Mouse (Mus musculus) limb, embryonic 14.5 days (tissue): Measurements from ENCODE around the gene Tpbgl. TPM values are rescaled to one million over a fixed set of nuclear protein-coding genes. Genes with fewer than 3 reads are reported as not detected.

Experiments used
- ATAC-seq: fragments of 200-750 bp; cut with Nextera tagmentation; 2 replicates; pipeline ENCODE4 v1.8.0; 2017; ENCODE audit warnings: low read depth, moderate number of reproducible peaks, moderate TSS enrichment; ENCODE audit not compliant: low FRiP score
- DNase-seq: peaks from one replicate; pipeline ENCODE4 v3.0.0-alpha.2; 2015; ENCODE audit warnings: low spot score
- H3K27ac ChIP-seq: fragments of 300-500 bp; sonication (generic); replicated peaks from 2 replicates; pipeline ENCODE4 v1.5.1; 2014; ENCODE audit warnings: low read depth, mild to moderate bottlenecking, low read length, moderate library complexity, mixed read lengths
- H3K27me3 ChIP-seq: fragments of 300-500 bp; sonication (generic); 2 replicates; pipeline ENCODE4 v1.6.1; 2014; ENCODE audit warnings: low read length, mixed read lengths; ENCODE audit not compliant: control insufficient read depth, insufficient read depth
- H3K36me3 ChIP-seq: fragments of 300-500 bp; sonication (generic); 2 replicates; pipeline ENCODE4 v1.6.1; 2014; ENCODE audit warnings: mild to moderate bottlenecking, low read length, moderate library complexity, mixed read lengths; ENCODE audit not compliant: control insufficient read depth, insufficient read depth
- H3K4me1 ChIP-seq: fragments of 300-500 bp; sonication (generic); 2 replicates; pipeline ENCODE4 v1.6.1; 2014; ENCODE audit warnings: antibody characterized with exemption, low read length, mixed read lengths; ENCODE audit not compliant: control insufficient read depth, insufficient read depth
- H3K4me2 ChIP-seq: fragments of 300-500 bp; sonication (generic); replicated peaks from 2 replicates; pipeline ENCODE4 v1.6.1; 2014; ENCODE audit warnings: low read depth, mild to moderate bottlenecking, low read length, moderate library complexity; ENCODE audit not compliant: severe bottlenecking
- H3K4me3 ChIP-seq: fragments of 300-500 bp; sonication (generic); replicated peaks from 2 replicates; pipeline ENCODE4 v1.5.1; 2014; ENCODE audit warnings: low read length
- H3K9ac ChIP-seq: fragments of 300-500 bp; sonication (generic); 2 replicates; pipeline ENCODE4 v1.6.1; 2014; ENCODE audit warnings: mild to moderate bottlenecking, low read depth, low read length, moderate library complexity; ENCODE audit not compliant: severe bottlenecking
- H3K9me3 ChIP-seq: fragments of 300-500 bp; sonication (generic); 2 replicates; pipeline ENCODE4 v1.6.1; 2016; ENCODE audit warnings: low read length; ENCODE audit not compliant: control insufficient read depth
- POLR2A ChIP-seq: fragments of 200-500 bp; IDR thresholded peaks from 2 replicates; pipeline ENCODE4 v1.8.0; 2012; ENCODE audit warnings: inconsistent platforms, mild to moderate bottlenecking, moderate library complexity, borderline replicate concordance; ENCODE audit not compliant: insufficient read depth, insufficient read length; ENCODE audit errors: extremely low read depth
- WGBS: fragments of 180-500 bp; shearing (Covaris S2); extraction: QIAGEN DNeasy Blood & Tissue Kit; methylation state at CpG from one replicate; pipeline ENCODE4 v1.1.7; 2014; 5-methylcytosine and 5-hydroxymethylcytosine counted together
- polyA plus RNA-seq, 2 experiments: library from polyadenylated mRNA; depleted of rRNA in 1 of 2; stranded (reverse) in 1 of 2; unstranded in 1 of 2; fragments of >200 nt; fragmentation: Nextera tagmentation in 1 of 2; extraction: Ambion mirVana in 1 of 2; gene quantifications; 2 replicates each; pipeline versions ENCODE4 v1.2.1 to v1.2.3; 2012 to 2014

Tpbgl gene
- polyA plus RNA-seq, 2 experiments: 0.45 to 0.73 TPM

DNA sequence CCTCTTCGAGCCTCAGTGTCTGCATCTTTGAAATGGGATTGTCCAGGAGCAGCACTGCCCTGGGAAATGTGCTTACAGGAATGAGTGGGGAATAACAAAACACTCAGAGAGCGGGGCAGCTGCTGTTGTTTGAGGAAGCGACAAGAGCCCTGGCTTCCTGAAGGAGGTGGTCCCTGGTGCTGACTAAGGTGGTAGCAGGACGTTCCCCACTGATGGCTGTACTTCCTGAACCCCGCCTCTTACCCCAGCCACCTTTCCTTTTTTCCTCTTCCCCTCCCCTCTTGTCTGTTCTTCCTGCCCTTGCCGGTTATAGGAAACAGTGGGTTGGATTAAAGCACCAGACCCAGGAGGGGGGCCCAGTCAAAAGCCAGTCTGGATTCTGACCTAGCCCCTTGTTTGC is 46.7 kb downstream of the Tpbgl start:
- no peak for TF ChIP-seq POLR2A
- Histone ChIP-seq H3K4me1 (peaks cover 5% of the 10 kb centered on the region; the same call in 1 of the 2 replicates), H3K36me3 (peaks cover 5% of the 10 kb centered on the region; the same call in 1 of the 2 replicates), H3K9me3 (no peaks in the 10 kb centered on the region), H3K4me2 (no peak overlapping the region), H3K4me3 (no peak overlapping the region), H3K27ac (no peak overlapping the region), H3K27me3 (no peaks in the 10 kb centered on the region), H3K9ac (no peak overlapping the region)
- ATAC-seq: no peak
- WGBS: 41% methylated on average over 6 of the region's 6 CpGs
- DNase-seq: no peak

DNA sequence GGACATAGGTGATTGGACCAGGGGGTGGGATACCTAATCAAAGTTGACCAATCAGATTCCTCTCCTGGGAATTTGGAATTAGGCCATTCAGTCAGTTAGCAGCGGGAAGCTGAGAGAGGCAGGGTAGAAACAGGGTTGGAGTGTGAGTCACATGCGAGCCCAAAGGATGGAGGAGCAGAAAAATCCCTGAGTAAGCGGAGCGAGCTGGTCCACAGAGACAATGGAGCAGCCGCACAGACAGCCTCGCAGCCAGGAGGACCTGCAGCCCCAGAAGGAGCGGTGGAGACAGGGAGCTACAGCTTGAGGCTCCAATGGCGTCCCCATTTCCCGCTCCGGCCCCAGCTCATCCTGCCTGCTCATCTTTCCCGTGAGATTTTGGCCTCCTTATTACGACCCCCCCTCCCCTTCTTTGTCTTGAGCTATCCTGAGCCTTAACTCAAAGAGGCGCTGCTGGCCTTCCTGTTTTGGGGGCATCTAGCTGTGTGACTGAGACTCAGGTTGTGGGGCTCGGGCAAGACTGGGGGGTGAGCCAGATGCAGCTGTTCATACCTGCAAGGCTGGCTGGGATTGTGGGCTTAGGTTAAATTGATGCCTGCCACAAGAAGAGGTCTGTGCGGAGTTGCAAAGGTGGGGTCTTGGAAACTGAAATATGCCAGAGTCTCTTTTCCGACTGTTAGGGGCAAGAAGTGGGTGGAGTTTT is 47.3 kb downstream of the Tpbgl start:
- peaks cover 5% of the 10 kb centered on the region; the same call in 1 of the 2 replicates for H3K4me1 ChIP-seq
- H3K9me3 ChIP-seq: no peaks in the 10 kb centered on the region
- 8% methylated on average over 16 of the region's 16 CpGs for WGBS
- no peak overlapping the region for H3K27ac ChIP-seq
- no peak overlapping the region for H3K4me2 ChIP-seq
- H3K4me3 ChIP-seq: no peak overlapping the region
- H3K9ac ChIP-seq: no peak overlapping the region
- TF ChIP-seq POLR2A: no peak
- ATAC-seq (no peak), DNase-seq (no peak)
- peaks cover 5% of the 10 kb centered on the region; the same call in 1 of the 2 replicates for H3K36me3 ChIP-seq
- no peaks in the 10 kb centered on the region for H3K27me3 ChIP-seq

DNA sequence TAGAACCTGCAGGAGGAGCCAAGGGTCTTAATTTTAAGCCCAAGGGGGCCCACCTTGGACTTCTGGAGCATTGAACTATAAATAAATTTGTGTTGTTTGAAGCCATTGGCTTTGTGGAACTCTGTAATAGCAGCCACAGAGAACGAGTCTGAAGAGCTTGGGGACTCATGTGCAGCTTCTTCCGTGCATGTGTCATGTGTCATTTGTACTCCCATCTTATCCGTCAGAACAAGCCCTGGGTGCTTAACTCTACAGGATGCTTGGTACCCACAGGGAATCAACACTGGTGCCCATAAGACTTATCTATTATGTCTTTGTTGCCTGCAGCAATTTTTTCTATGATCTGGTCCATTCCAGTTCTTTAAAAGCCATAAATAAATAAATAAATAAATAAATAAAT is 48.7 kb downstream of the Tpbgl start:
- 74% methylated on average over 3 of the region's 3 CpGs for WGBS
- no peaks in the 10 kb centered on the region for H3K36me3 ChIP-seq
- H3K4me2 ChIP-seq: no peak overlapping the region
- H3K9me3 ChIP-seq: no peaks in the 10 kb centered on the region
- ATAC-seq (no peak), DNase-seq (no peak)
- no peak for TF ChIP-seq POLR2A
- no peak overlapping the region for H3K4me3 ChIP-seq
- no peak overlapping the region for H3K9ac ChIP-seq
- H3K27ac ChIP-seq: no peak overlapping the region
- H3K4me1 ChIP-seq: peaks cover 5% of the 10 kb centered on the region; the same call in 1 of the 2 replicates
- no peaks in the 10 kb centered on the region for H3K27me3 ChIP-seq

Other genes with a start within 250 kb of the Tpbgl start
- gene Gdpd5, start 245.7 kb downstream of the Tpbgl start, polyA plus RNA-seq (2012; rRNA removed): 14.5 and 21.0 TPM in 2 replicates
- 11.8 and 13.6 TPM in 2 replicates for gene Gdpd5, start 245.7 kb downstream of the Tpbgl start, polyA plus RNA-seq (2014; fragmentation: Nextera tagmentation; extraction: Ambion mirVana)
- 1.3 and 1.5 TPM in 2 replicates for gene Klhl35, start 161.1 kb downstream of the Tpbgl start, polyA plus RNA-seq (2012; rRNA removed)
- gene Klhl35, start 161.1 kb downstream of the Tpbgl start, polyA plus RNA-seq (2014; fragmentation: Nextera tagmentation; extraction: Ambion mirVana): 1.5 and 1.8 TPM in 2 replicates
- 1,060 and 1,221 TPM in 2 replicates for gene Rps3, start 143.4 kb downstream of the Tpbgl start, polyA plus RNA-seq (2012; rRNA removed)
- gene Rps3, start 143.4 kb downstream of the Tpbgl start, polyA plus RNA-seq (2014; fragmentation: Nextera tagmentation; extraction: Ambion mirVana): 903 and 945 TPM in 2 replicates
- 26.3 and 26.8 TPM in 2 replicates for gene Arrb1, start 91.6 kb downstream of the Tpbgl start, polyA plus RNA-seq (2012; rRNA removed)
- 3.5 and 4.2 TPM in 2 replicates for gene Arrb1, start 91.6 kb downstream of the Tpbgl start, polyA plus RNA-seq (2014; fragmentation: Nextera tagmentation; extraction: Ambion mirVana)
- 4.7 and 5.6 TPM in 2 replicates for gene Slco2b1, start 84.2 kb upstream of the Tpbgl start, polyA plus RNA-seq (2012; rRNA removed)
- 3.1 and 3.2 TPM in 2 replicates for gene Slco2b1, start 84.2 kb upstream of the Tpbgl start, polyA plus RNA-seq (2014; fragmentation: Nextera tagmentation; extraction: Ambion mirVana)
- 0.19 TPM in 1 of 2 replicates, not detected in the other for gene Olfr520, start 103.2 kb upstream of the Tpbgl start, polyA plus RNA-seq (2012; rRNA removed)
- not detected in 2 replicates for gene Olfr520, start 103.2 kb upstream of the Tpbgl start, polyA plus RNA-seq (2014; fragmentation: Nextera tagmentation; extraction: Ambion mirVana)
- not detected in 2 replicates for gene Olfr521, start 136.4 kb upstream of the Tpbgl start, polyA plus RNA-seq (2012; rRNA removed)
- not detected in 2 replicates for gene Olfr521, start 136.4 kb upstream of the Tpbgl start, polyA plus RNA-seq (2014; fragmentation: Nextera tagmentation; extraction: Ambion mirVana)
- gene Neu3, start 201.3 kb upstream of the Tpbgl start, polyA plus RNA-seq (2012; rRNA removed): 3.2 TPM in 2 replicates
- 3.0 TPM in 2 replicates for gene Neu3, start 201.3 kb upstream of the Tpbgl start, polyA plus RNA-seq (2014; fragmentation: Nextera tagmentation; extraction: Ambion mirVana)
- gene Xrra1, start 232.0 kb upstream of the Tpbgl start, polyA plus RNA-seq (2012; rRNA removed): 0.20 and 0.28 TPM in 2 replicates
- gene Xrra1, start 232.0 kb upstream of the Tpbgl start, polyA plus RNA-seq (2014; fragmentation: Nextera tagmentation; extraction: Ambion mirVana): 0.23 and 0.25 TPM in 2 replicates
- gene Spcs2, start 236.4 kb upstream of the Tpbgl start, polyA plus RNA-seq (2012; rRNA removed): 95.1 and 115 TPM in 2 replicates
- gene Spcs2, start 236.4 kb upstream of the Tpbgl start, polyA plus RNA-seq (2014; fragmentation: Nextera tagmentation; extraction: Ambion mirVana): 293 and 301 TPM in 2 replicates